In the genomic region with DNA sequence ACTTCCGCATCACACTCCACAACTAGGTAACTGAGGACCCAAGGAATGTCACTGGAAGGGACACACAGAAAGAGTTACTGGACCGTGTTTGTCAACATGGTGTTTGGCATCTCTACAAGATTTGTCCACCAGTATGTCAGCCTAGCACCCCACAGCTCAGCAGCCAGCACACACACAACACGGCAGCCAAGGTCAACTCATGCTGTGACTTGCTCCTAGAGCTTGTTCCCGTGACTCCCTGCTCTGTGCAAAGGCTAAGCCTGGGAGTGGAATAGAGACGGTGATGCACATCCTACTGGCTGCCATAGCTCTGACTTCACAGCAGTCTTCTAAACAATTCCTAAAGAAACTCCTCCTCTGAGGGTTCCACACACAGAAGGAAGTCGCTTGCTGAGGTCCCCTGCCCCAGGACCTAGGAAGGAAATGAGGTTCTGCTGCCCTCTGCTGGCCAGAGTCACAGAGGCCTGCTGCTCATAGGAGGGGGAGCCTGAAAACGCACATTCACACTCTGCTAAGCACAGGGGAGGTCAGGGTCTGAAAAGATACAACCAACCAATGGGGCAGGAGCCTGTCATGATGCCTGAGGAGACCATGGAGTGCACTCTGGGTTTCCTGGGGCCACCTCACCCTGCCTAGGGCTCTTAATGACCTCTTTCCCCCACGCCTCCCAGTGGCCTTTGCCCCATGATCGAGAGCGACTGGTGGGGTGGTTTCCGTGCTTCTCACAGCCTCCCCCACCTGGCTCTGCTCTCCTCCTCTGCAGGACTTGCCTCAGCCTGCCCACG, we compare ENCODE assay signal across 8 mouse cellular contexts. TPM values are rescaled to one million over a fixed set of nuclear protein-coding genes. Genes with fewer than 3 reads are reported as not detected.
DNase-seq lines count a peak whose midpoint lies in the region; ATAC-seq and TF ChIP-seq lines count a peak whose summit lies in the region.

No protein-coding gene starts in this region.

- H3K4me2 ChIP-seq in embryonic facial prominence, embryonic 15.5 days (replicated peaks) = no peak overlapping the region
- H3K4me2 ChIP-seq in kidney, embryonic 14.5 days (replicated peaks; ENCODE audit: low read depth, low read length) = 0 out of 2 replicates have a peak overlapping the region, but pooled peaks have one; percentile 1
- no peak overlapping the region for H3K4me2 ChIP-seq in liver, embryonic 13.5 days
- no peak overlapping the region for H3K4me2 ChIP-seq in neural tube, embryonic 11.5 days (ENCODE audit: low read depth)
- no peak overlapping the region for H3K4me2 ChIP-seq in stomach, postnatal 0 days (replicated peaks; ENCODE audit: low read depth)

- H3K27ac ChIP-seq in bone marrow, adult 2 months (ENCODE audit: control insufficient read depth, insufficient read depth, low read depth, low read length, poor library complexity) = no peak overlapping the region
- 0 out of 2 replicates have a peak overlapping the region, but pooled peaks have one; percentile 44 for H3K27ac ChIP-seq in embryonic facial prominence, embryonic 15.5 days (replicated peaks)
- H3K27ac ChIP-seq in heart, embryonic 10.5 days = peak overlapping the region; percentile 50; the same call in 1 of the 2 replicates
- 0 out of 2 replicates have a peak overlapping the region, but pooled peaks have one; percentile 24 for H3K27ac ChIP-seq in kidney, embryonic 14.5 days (ENCODE audit: low read depth, low read length)
- peak overlapping the region; percentile 54 for H3K27ac ChIP-seq in liver, embryonic 13.5 days
- no peak overlapping the region for H3K27ac ChIP-seq in neural tube, embryonic 11.5 days (ENCODE audit: low read depth, low read length)
- peak overlapping the region; percentile 59 for H3K27ac ChIP-seq in stomach, postnatal 0 days (replicated peaks)

- no peak overlapping the region; the same call in 1 of the 2 replicates for H3K9ac ChIP-seq in embryonic facial prominence, embryonic 15.5 days
- no peak overlapping the region for H3K9ac ChIP-seq in kidney, embryonic 14.5 days (ENCODE audit: low read depth, low read length)
- H3K9ac ChIP-seq in liver, embryonic 13.5 days = no peak overlapping the region
- H3K9ac ChIP-seq in neural tube, embryonic 11.5 days (ENCODE audit: low read length) = no peak overlapping the region
- H3K9ac ChIP-seq in stomach, postnatal 0 days (ENCODE audit: low read length) = peak overlapping the region; percentile 18; the same call in 1 of the 2 replicates

- peak; percentile 83 to 84 for DNase-seq in B cell, adult 2 months
- DNase-seq in heart, embryonic 10.5 days (ENCODE audit: low spot score) = peak; percentile 89
- peak; percentile 50 for DNase-seq in liver, embryonic 13.5 days
- peak; percentile 86 for DNase-seq in neural tube, embryonic 11.5 days (ENCODE audit: low spot score)
- DNase-seq in stomach, postnatal 0 days (ENCODE audit: low spot score) = peak; percentile 84

- TF ChIP-seq CTCF in bone marrow, adult 2 months (IDR thresholded peaks at IDR 0.05; ENCODE audit: control insufficient read depth, insufficient read depth, low read length) = peak; percentile 91
- peak; percentile 98 for TF ChIP-seq CTCF in stomach, postnatal 0 days (IDR thresholded peaks at IDR 0.05; ENCODE audit: low read depth)

- ATAC-seq in embryonic facial prominence, embryonic 15.5 days (ENCODE audit: insufficient number of reproducible peaks, low FRiP score, low TSS enrichment, low read depth) = peak; percentile 76
- ATAC-seq in kidney, embryonic 14.5 days (ENCODE audit: low FRiP score, low TSS enrichment) = peak; percentile 77
- peak; percentile 66 for ATAC-seq in liver, embryonic 13.5 days (ENCODE audit: low read depth)
- peak; percentile 71; the same call in 1 of the 2 replicates for ATAC-seq in neural tube, embryonic 11.5 days (ENCODE audit: insufficient read depth, low FRiP score, low TSS enrichment)
- ATAC-seq in stomach, postnatal 0 days (ENCODE audit: low FRiP score, low TSS enrichment) = peak; percentile 78

- peaks cover 60% of the 10 kb centered on the region for H3K36me3 ChIP-seq in embryonic facial prominence, embryonic 15.5 days
- H3K36me3 ChIP-seq in heart, embryonic 10.5 days = peaks cover 83% of the 10 kb centered on the region
- peaks cover 64% of the 10 kb centered on the region for H3K36me3 ChIP-seq in kidney, embryonic 14.5 days (ENCODE audit: control insufficient read depth, insufficient read depth, low read length)
- peaks cover 88% of the 10 kb centered on the region for H3K36me3 ChIP-seq in liver, embryonic 13.5 days
- H3K36me3 ChIP-seq in neural tube, embryonic 11.5 days (ENCODE audit: control insufficient read depth, insufficient read depth, low read length) = peaks cover 10% of the 10 kb centered on the region
- peaks cover 17% of the 10 kb centered on the region for H3K36me3 ChIP-seq in stomach, postnatal 0 days (ENCODE audit: control insufficient read depth, insufficient read depth, low read length)

- no peaks in the 10 kb centered on the region; the same call in 1 of the 2 replicates for H3K4me1 ChIP-seq in bone marrow, adult 2 months (ENCODE audit: control insufficient read depth, insufficient read depth, low read length)
- H3K4me1 ChIP-seq in embryonic facial prominence, embryonic 15.5 days = peaks cover 24% of the 10 kb centered on the region
- peaks cover 21% of the 10 kb centered on the region for H3K4me1 ChIP-seq in heart, embryonic 10.5 days
- peaks cover 10% of the 10 kb centered on the region; the same call in 1 of the 2 replicates for H3K4me1 ChIP-seq in kidney, embryonic 14.5 days (ENCODE audit: control insufficient read depth, insufficient read depth, low read length)
- H3K4me1 ChIP-seq in liver, embryonic 13.5 days (replicated peaks) = peaks cover 31% of the 10 kb centered on the region
- peaks cover 3% of the 10 kb centered on the region for H3K4me1 ChIP-seq in neural tube, embryonic 11.5 days (ENCODE audit: control insufficient read depth, insufficient read depth, low read length)
- H3K4me1 ChIP-seq in stomach, postnatal 0 days (replicated peaks; ENCODE audit: control insufficient read depth, insufficient read depth) = no peaks in the 10 kb centered on the region

- no peaks in the 10 kb centered on the region for H3K9me3 ChIP-seq in embryonic facial prominence, embryonic 15.5 days (replicated peaks)
- no peaks in the 10 kb centered on the region for H3K9me3 ChIP-seq in heart, embryonic 10.5 days
- no peaks in the 10 kb centered on the region for H3K9me3 ChIP-seq in kidney, embryonic 14.5 days (ENCODE audit: control insufficient read depth, low read length)
- H3K9me3 ChIP-seq in liver, embryonic 13.5 days (replicated peaks) = no peaks in the 10 kb centered on the region
- H3K9me3 ChIP-seq in neural tube, embryonic 11.5 days (ENCODE audit: control insufficient read depth, low read length) = no peaks in the 10 kb centered on the region
- no peaks in the 10 kb centered on the region for H3K9me3 ChIP-seq in stomach, postnatal 0 days (ENCODE audit: control insufficient read depth, low read length)

- TF ChIP-seq POLR2A in bone marrow, adult 2 months (IDR thresholded peaks at IDR 0.05; ENCODE audit: borderline replicate concordance, control insufficient read depth, low read depth, low read length) = no peak

- no peaks in the 10 kb centered on the region for H3K27me3 ChIP-seq in embryonic facial prominence, embryonic 15.5 days
- H3K27me3 ChIP-seq in heart, embryonic 10.5 days (ENCODE audit: insufficient read depth, poor library complexity, severe bottlenecking) = no peaks in the 10 kb centered on the region
- H3K27me3 ChIP-seq in kidney, embryonic 14.5 days (ENCODE audit: control insufficient read depth, insufficient read depth, low read length) = no peaks in the 10 kb centered on the region
- no peaks in the 10 kb centered on the region for H3K27me3 ChIP-seq in liver, embryonic 13.5 days
- no peaks in the 10 kb centered on the region for H3K27me3 ChIP-seq in neural tube, embryonic 11.5 days (ENCODE audit: control insufficient read depth, insufficient read depth, low read length)
- H3K27me3 ChIP-seq in stomach, postnatal 0 days (ENCODE audit: control insufficient read depth, insufficient read depth, low read length) = no peaks in the 10 kb centered on the region

- 60% methylated on average over 12 of the region's 12 CpGs for WGBS in bone marrow, adult 2 months
- 42% methylated on average over 12 of the region's 12 CpGs for WGBS in embryonic facial prominence, embryonic 15.5 days
- 54% methylated on average over 12 of the region's 12 CpGs for WGBS in heart, embryonic 10.5 days
- 36% methylated on average over 12 of the region's 12 CpGs for WGBS in kidney, embryonic 14.5 days
- WGBS in liver, embryonic 13.5 days (ENCODE audit: insufficient replicate concordance) = 53% methylated on average over 12 of the region's 12 CpGs
- 48% methylated on average over 12 of the region's 12 CpGs for WGBS in neural tube, embryonic 11.5 days
- 36% methylated on average over 12 of the region's 12 CpGs for WGBS in stomach, postnatal 0 days

- no peak overlapping the region for H3K4me3 ChIP-seq in bone marrow, adult 2 months (replicated peaks; ENCODE audit: control insufficient read depth, low read depth, low read length)
- no peak overlapping the region for H3K4me3 ChIP-seq in embryonic facial prominence, embryonic 15.5 days (replicated peaks)
- H3K4me3 ChIP-seq in heart, embryonic 10.5 days = no peak overlapping the region
- H3K4me3 ChIP-seq in kidney, embryonic 14.5 days (ENCODE audit: low read length) = no peak overlapping the region
- H3K4me3 ChIP-seq in liver, embryonic 13.5 days (replicated peaks) = no peak overlapping the region
- H3K4me3 ChIP-seq in neural tube, embryonic 11.5 days (ENCODE audit: low read depth, low read length) = no peak overlapping the region
- H3K4me3 ChIP-seq in stomach, postnatal 0 days (ENCODE audit: low read depth, low read length) = no peak overlapping the region

- TF ChIP-seq EP300 in stomach, postnatal 0 days (optimal IDR thresholded peaks at IDR 0.05) = no peak

RNA-seq across cellular contexts. Expression of a gene that starts 6.0 kb away (rescaled TPM):
- 12.3 and 29.2 TPM in 2 replicates for polyA plus RNA-seq in bone marrow, adult 2 months (2011; ENCODE audit: insufficient read depth, insufficient read length, low replicate concordance, missing spikeins)
- 37.5 and 38.8 TPM in 2 replicates for polyA plus RNA-seq in embryonic facial prominence, embryonic 15.5 days (2015; fragmentation: Nextera tagmentation; extraction: Ambion mirVana)
- 30.7 and 45.6 TPM in 2 replicates for polyA plus RNA-seq in heart, embryonic 10.5 days (2016; fragmentation: Nextera tagmentation; extraction: Ambion mirVana)
- 28.8 and 36.5 TPM in 2 replicates for polyA plus RNA-seq in kidney, embryonic 14.5 days (2014; fragmentation: Nextera tagmentation; extraction: Ambion mirVana)
- 23.3 and 26.2 TPM in 2 replicates for polyA plus RNA-seq in liver, embryonic 13.5 days (2015; fragmentation: Nextera tagmentation; extraction: Ambion mirVana)
- 45.7 and 49.0 TPM in 2 replicates for polyA plus RNA-seq in neural tube, embryonic 11.5 days (2014; fragmentation: Nextera tagmentation; extraction: Ambion mirVana)
- polyA plus RNA-seq in stomach, postnatal 0 days (2015; fragmentation: Nextera tagmentation; extraction: Ambion mirVana) = 25.2 and 28.8 TPM in 2 replicates

RNA-seq across cellular contexts. Expression of a gene that starts 20.5 kb away (rescaled TPM):
- polyA plus RNA-seq in bone marrow, adult 2 months (2011; ENCODE audit: insufficient read depth, insufficient read length, low replicate concordance, missing spikeins) = 27.2 and 69.1 TPM in 2 replicates
- 2.8 and 3.3 TPM in 2 replicates for polyA plus RNA-seq in embryonic facial prominence, embryonic 15.5 days (2015; fragmentation: Nextera tagmentation; extraction: Ambion mirVana)
- 2.4 and 3.6 TPM in 2 replicates for polyA plus RNA-seq in heart, embryonic 10.5 days (2016; fragmentation: Nextera tagmentation; extraction: Ambion mirVana)
- 1.1 and 1.3 TPM in 2 replicates for polyA plus RNA-seq in kidney, embryonic 14.5 days (2014; fragmentation: Nextera tagmentation; extraction: Ambion mirVana)
- polyA plus RNA-seq in liver, embryonic 13.5 days (2015; fragmentation: Nextera tagmentation; extraction: Ambion mirVana) = 10.3 and 10.7 TPM in 2 replicates
- polyA plus RNA-seq in neural tube, embryonic 11.5 days (2014; fragmentation: Nextera tagmentation; extraction: Ambion mirVana) = 1.5 TPM in 2 replicates
- 1.3 TPM in 2 replicates for polyA plus RNA-seq in stomach, postnatal 0 days (2015; fragmentation: Nextera tagmentation; extraction: Ambion mirVana)

Comparison
In these comparisons a context has a peak if more than half of its experiments do, and no peak if none do; other contexts are left out.
1. H3K27ac ChIP-seq: peak in embryonic facial prominence, embryonic 15.5 days (single experiment), heart, embryonic 10.5 days (single experiment), kidney, embryonic 14.5 days (single experiment), liver, embryonic 13.5 days (single experiment) and stomach, postnatal 0 days (single experiment); none in bone marrow, adult 2 months (single experiment) and neural tube, embryonic 11.5 days (single experiment).
2. Peak in every context shown above with its lines, with median percentiles within 50 percentile points of each other: DNase-seq and ATAC-seq.